Mouse (Mus musculus) myocyte (in vitro differentiated cells): ENCODE data around the gene Creld1.

Experiments
- CEBPB ChIP-seq: IDR thresholded peaks from 2 replicates; pipeline ENCODE4 v1.6.1; 2011; ENCODE audit warnings: mild to moderate bottlenecking, moderate library complexity; ENCODE audit not compliant: poor library complexity, insufficient read depth, severe bottlenecking
- E2F4 ChIP-seq: IDR thresholded peaks from one replicate; pipeline ENCODE4 v1.6.1; 2011; ENCODE audit warnings: mild to moderate bottlenecking, control low read depth, moderate library complexity; ENCODE audit not compliant: insufficient read depth
- MAX ChIP-seq: IDR thresholded peaks from one replicate; pipeline ENCODE4 v1.6.1; 2011; ENCODE audit warnings: low read depth, mild to moderate bottlenecking, control low read depth
- MYOD1 ChIP-seq, 3 experiments: IDR thresholded peaks; one replicate each; pipeline ENCODE4 v1.6.1; 2011; ENCODE audit warnings: control low read depth in 2 of 3, low read depth in 2 of 3, mild to moderate bottlenecking in 2 of 3, moderate library complexity in 1 of 3; ENCODE audit not compliant: insufficient read length in 2 of 3, control insufficient read depth in 1 of 3
- MYOG ChIP-seq, 3 experiments: IDR thresholded peaks; one replicate each; pipeline ENCODE4 v1.6.1; 2011; ENCODE audit warnings: control low read depth in 2 of 3, low read depth in 2 of 3, mild to moderate bottlenecking in 2 of 3; ENCODE audit not compliant: insufficient read length in 2 of 3, control insufficient read depth in 1 of 3, insufficient read depth in 1 of 3
- POLR2A ChIP-seq: IDR thresholded peaks from one replicate; pipeline ENCODE4 v1.6.1; 2011; ENCODE audit warnings: low read depth, mild to moderate bottlenecking, control low read depth, moderate library complexity; ENCODE audit not compliant: insufficient read length
- POLR2AphosphoS2 ChIP-seq: IDR thresholded peaks from one replicate; pipeline ENCODE4 v1.6.1; 2011; ENCODE audit warnings: low read depth, control low read depth; ENCODE audit not compliant: insufficient read length
- SRF ChIP-seq: IDR thresholded peaks from one replicate; pipeline ENCODE4 v1.6.1; 2011; ENCODE audit warnings: low read depth; ENCODE audit not compliant: control insufficient read depth, insufficient read length
- TCF12 ChIP-seq: IDR thresholded peaks from one replicate; pipeline ENCODE4 v1.6.1; 2011; ENCODE audit warnings: mild to moderate bottlenecking, control low read depth; ENCODE audit not compliant: poor library complexity, insufficient read depth, severe bottlenecking
- USF1 ChIP-seq: IDR thresholded peaks from one replicate; pipeline ENCODE4 v1.6.1; 2011; ENCODE audit warnings: low read depth, mild to moderate bottlenecking, control low read depth, moderate library complexity

DNA sequence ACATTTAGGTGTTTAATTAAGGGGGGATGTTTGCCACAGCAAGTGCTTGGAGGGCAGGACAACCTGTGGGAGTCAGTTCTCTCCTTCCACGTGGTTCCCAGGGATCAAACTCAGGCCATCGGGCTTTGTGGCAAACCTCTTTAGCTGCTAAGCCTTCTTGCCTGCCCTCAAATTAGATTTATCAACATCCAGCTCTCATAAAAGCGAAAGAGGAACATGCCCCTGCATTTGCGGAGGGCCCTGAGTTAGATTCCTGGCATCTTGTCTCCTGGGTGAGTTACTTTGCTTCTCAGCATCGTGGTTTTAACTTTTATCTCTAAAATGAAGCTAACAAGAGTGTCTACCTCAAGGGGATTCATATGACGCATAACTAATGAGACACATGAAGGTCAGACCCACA, 16.2 kb downstream of the Creld1 start:
- TF ChIP-seq E2F4, result no peak
- TF ChIP-seq MYOG (IDR thresholded peaks at IDR 0.05; ENCODE audit: control insufficient read depth in 1 of 3, insufficient read depth in 1 of 3, insufficient read length in 2 of 3, low read depth in 2 of 3), result no peak
- no peak for TF ChIP-seq MAX
- TF ChIP-seq POLR2A, result no peak
- TF ChIP-seq CEBPB, result no peak
- TF ChIP-seq TCF12, result no peak
- TF ChIP-seq USF1, result no peak
- TF ChIP-seq MYOD1 (IDR thresholded peaks at IDR 0.05; ENCODE audit: control insufficient read depth in 1 of 3, insufficient read length in 2 of 3, low read depth in 2 of 3), result no peak
- no peak for TF ChIP-seq POLR2AphosphoS2
- TF ChIP-seq SRF, result no peak
